Mouse (Mus musculus): ENCODE measurements around the gene Fbxw7.

DNA sequence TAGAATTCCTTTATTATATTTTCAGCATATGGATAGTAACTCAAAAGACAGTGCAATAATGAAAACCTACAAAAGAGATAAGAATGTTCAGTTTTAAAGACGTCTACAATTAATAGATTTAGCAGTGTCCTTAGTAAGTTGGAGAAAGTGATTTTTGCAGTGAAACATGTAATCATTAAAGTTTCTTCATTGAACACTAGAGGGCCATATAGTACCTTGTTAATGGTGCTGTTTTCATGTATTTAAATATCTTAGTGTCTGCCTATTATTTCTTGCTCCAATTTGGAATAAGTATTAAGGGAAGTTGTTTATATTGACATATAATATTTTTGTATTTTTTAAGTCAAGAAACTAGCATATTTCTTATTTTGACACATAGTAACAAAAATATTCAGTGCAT is 99.2 kb downstream of the Fbxw7 start:
- TF ChIP-seq CTCF (IDR thresholded peaks at IDR 0.05; ENCODE audit: low read depth, low read length): no peak
- no peak for TF ChIP-seq GATA1 (IDR thresholded peaks at IDR 0.05; ENCODE audit: borderline replicate concordance, low read length)
- TF ChIP-seq POLR2AphosphoS5 (IDR thresholded peaks at IDR 0.05; ENCODE audit: insufficient replicate concordance, low read depth, low read length): no peak
- no peak for TF ChIP-seq TAL1 (conservative IDR thresholded peaks at IDR 0.05; ENCODE audit: low read depth, low read length)
- no peak for TF ChIP-seq GATA2 (IDR thresholded peaks at IDR 0.05; ENCODE audit: borderline replicate concordance, low read depth, low read length)

All from G1E (cell line).